Mouse (Mus musculus) macrophage (primary cell): ENCODE measurements around the gene Zfp689. TPM values are rescaled to one million over a fixed set of nuclear protein-coding genes. Genes with fewer than 3 reads are reported as not detected.

Experiments
- H3K27ac ChIP-seq: fragments of 350-480 bp; formaldehyde crosslinking; 2 replicates; pipeline ENCODE4 v1.9.0; 2021
- H3K36me3 ChIP-seq: fragments of 350-480 bp; formaldehyde crosslinking; 2 replicates; pipeline ENCODE4 v1.9.0; 2021; ENCODE audit errors: inconsistent target
- H3K4me3 ChIP-seq: fragments of 350-480 bp; formaldehyde crosslinking; 2 replicates; pipeline ENCODE4 v1.9.0; 2021; ENCODE audit errors: inconsistent target
- H3K79me2 ChIP-seq: fragments of 350-480 bp; formaldehyde crosslinking; 2 replicates; pipeline ENCODE4 v1.9.0; 2021; ENCODE audit errors: inconsistent target
- WGBS: methylation state at CpG from one replicate; pipeline ENCODE4 v1.1.7; 2026; ENCODE audit warnings: inconsistent platforms; ENCODE audit not compliant: missing documents; 5-methylcytosine and 5-hydroxymethylcytosine counted together
- polyA plus RNA-seq: library from polyadenylated mRNA; stranded (reverse); fragments of 250-400 nt; gene quantifications from 3 replicates; pipeline ENCODE4 v1.2.4, GENCODE M21; 2018; ENCODE audit warnings: inconsistent platforms

The Zfp689 gene
- polyA plus RNA-seq, 1 experiment from 2014 or later: 1.0 TPM

- no peaks in the 10 kb centered on the region for H3K79me2 ChIP-seq
- no peaks in the 10 kb centered on the region for H3K36me3 ChIP-seq
- WGBS: 64% methylated on average over 3 of the region's 3 CpGs
- no peak overlapping the region for H3K27ac ChIP-seq
- H3K4me3 ChIP-seq: no peak overlapping the region
These were observed 48.6 kb downstream of the Zfp689 start for GRCm38 (mm10) chr7:127400355-127400754.

- WGBS: 3% methylated on average over 7 of the region's 7 CpGs
These were observed 55.0 kb downstream of the Zfp689 start for GRCm38 (mm10) chr7:127393944-127394333.

GRCm38 (mm10) chr7:127393157-127393943, 55.6 kb downstream of the Zfp689 start, which contains the start of gene E430018J23Rik:
Gene E430018J23Rik, minus strand, starts transcription at chr7:127393629.
- Histone ChIP-seq H3K36me3 (peaks cover 3% of the 10 kb centered on the region; the same call in 1 of the 2 replicates), H3K4me3 (peak within 1 kb of the TSS; percentile 56), H3K27ac (peak within 1 kb of the TSS; percentile 25; the same call in 1 of the 2 replicates), H3K79me2 (no peaks in the 10 kb centered on the region)
- 0% methylated on average over 45 of the region's 45 CpGs for WGBS

More at GRCm38 (mm10) chr7:127393944-127394333, 55.0 kb downstream of the Zfp689 start:
- 0 out of 2 replicates have a peak overlapping the region, but pooled peaks have one; percentile 25 for H3K27ac ChIP-seq
- H3K79me2 ChIP-seq: no peaks in the 10 kb centered on the region
- peaks cover 3% of the 10 kb centered on the region; the same call in 1 of the 2 replicates for H3K36me3 ChIP-seq
- peak overlapping the region; percentile 56 for H3K4me3 ChIP-seq

GRCm38 (mm10) chr7:127392251-127392824, 56.6 kb downstream of the Zfp689 start:
- Histone ChIP-seq H3K36me3 (peaks cover 3% of the 10 kb centered on the region; the same call in 1 of the 2 replicates), H3K27ac (no peak overlapping the region), H3K79me2 (no peaks in the 10 kb centered on the region), H3K4me3 (peak overlapping the region; percentile 56)
- WGBS: 67% methylated on average over 8 of the region's 8 CpGs

Other genes with a start within 250 kb of the Zfp689 start
- 32.8 to 44.1 TPM (median 41.7 TPM) in 3 replicates for gene Tbc1d10b, start 240.7 kb downstream of the Zfp689 start, polyA plus RNA-seq
- 0.47 to 1.4 TPM in 2 of 3 replicates, not detected in the other for gene Mylpf, start 240.3 kb downstream of the Zfp689 start, polyA plus RNA-seq
- 5.4 to 7.1 TPM (median 5.6 TPM) in 3 replicates for gene Zfp553, start 216.1 kb downstream of the Zfp689 start, polyA plus RNA-seq
- gene Sept1, start 216.0 kb downstream of the Zfp689 start, polyA plus RNA-seq: 0.75 to 2.4 TPM (median 1.9 TPM) in 3 replicates
- 2.3 to 8.3 TPM (median 8.1 TPM) in 3 replicates for gene Zfp771, start 204.9 kb downstream of the Zfp689 start, polyA plus RNA-seq
- gene Dctpp1, start 188.4 kb downstream of the Zfp689 start, polyA plus RNA-seq: 15.9 to 45.9 TPM (median 27.1 TPM) in 3 replicates
- gene Sephs2, start 175.1 kb downstream of the Zfp689 start, polyA plus RNA-seq: 19.7 to 40.4 TPM (median 38.9 TPM) in 3 replicates
- gene Itgal, start 152.9 kb downstream of the Zfp689 start, polyA plus RNA-seq: 5.5 to 18.7 TPM (median 12.0 TPM) in 3 replicates
- gene Zfp768, start 103.6 kb downstream of the Zfp689 start, polyA plus RNA-seq: 11.5 to 14.2 TPM (median 12.0 TPM) in 3 replicates
- gene Zfp747, start 73.1 kb downstream of the Zfp689 start, polyA plus RNA-seq: 4.8 to 5.8 TPM (median 5.6 TPM) in 3 replicates
- gene 9130019O22Rik, start 62.0 kb downstream of the Zfp689 start, polyA plus RNA-seq: 1.7 to 2.8 TPM (median 2.4 TPM) in 3 replicates
- 1.3 to 3.1 TPM (median 1.6 TPM) in 3 replicates for gene E430018J23Rik, start 55.5 kb downstream of the Zfp689 start, polyA plus RNA-seq
- 6.0 to 7.4 TPM (median 6.2 TPM) in 3 replicates for gene Zfp764, start 42.3 kb downstream of the Zfp689 start, polyA plus RNA-seq
- 5.1 to 17.4 TPM (median 8.9 TPM) in 3 replicates for gene Zfp688, start 27.1 kb downstream of the Zfp689 start, polyA plus RNA-seq
- 31.6 to 54.9 TPM (median 50.8 TPM) in 3 replicates for gene Prr14, start 10.5 kb upstream of the Zfp689 start, polyA plus RNA-seq
- 47.3 to 163 TPM (median 92.9 TPM) in 3 replicates for gene Fbrs, start 30.0 kb upstream of the Zfp689 start, polyA plus RNA-seq
- gene Srcap, start 62.8 kb upstream of the Zfp689 start, polyA plus RNA-seq: 14.3 to 15.8 TPM (median 15.4 TPM) in 3 replicates
- 13.1 to 13.5 TPM (median 13.2 TPM) in 3 replicates for gene Gm42715, start 70.4 kb upstream of the Zfp689 start, polyA plus RNA-seq
- not detected in 3 replicates for gene Tmem265, start 112.2 kb upstream of the Zfp689 start, polyA plus RNA-seq
- gene Phkg2, start 124.2 kb upstream of the Zfp689 start, polyA plus RNA-seq: 23.8 to 33.8 TPM (median 26.9 TPM) in 3 replicates
- gene Ccdc189, start 139.4 kb upstream of the Zfp689 start, polyA plus RNA-seq: 0.72 to 3.0 TPM (median 2.9 TPM) in 3 replicates
- gene Rnf40, start 139.6 kb upstream of the Zfp689 start, polyA plus RNA-seq: 27.1 to 29.6 TPM (median 28.3 TPM) in 3 replicates
- gene Zfp629, start 166.6 kb upstream of the Zfp689 start, polyA plus RNA-seq: 5.9 to 11.5 TPM (median 8.2 TPM) in 3 replicates